Comparison of ENCODE assay signal across 8 mouse cellular contexts in genomic region chr15:100038470-100038971, GRCm38 (mm10). TPM values are rescaled to one million over a fixed set of nuclear protein-coding genes. Genes with fewer than 3 reads are reported as not detected.
DNase-seq lines count a peak whose midpoint lies in the region; ATAC-seq and TF ChIP-seq lines count a peak whose summit lies in the region.

Dip2b (plus strand) TSS chr15:100038664.

- TF ChIP-seq CTCF in cortical plate, adult 2 months (IDR thresholded peaks at IDR 0.05; ENCODE audit: extremely low read depth, insufficient read depth, low read length): peak; percentile 84

- H3K4me3 ChIP-seq in cortical plate, adult 2 months (ENCODE audit: insufficient read depth, low read length): peak within 1 kb of the TSS; percentile 100

- ATAC-seq in megakaryocyte, adult 5-6 weeks (ENCODE audit: poor library complexity, severe bottlenecking): peak; percentile 78

- DNase-seq in adipocyte (ENCODE audit: low spot score): peak; percentile 92
- peak; percentile 91 to 93 for DNase-seq in gastrocnemius, adult 8-10 months (ENCODE audit: low spot score in 2 of 2)
- DNase-seq in hindlimb bud, embryonic 11.5 days (ENCODE audit: extremely low spot score, low read depth, low spot score): peak; percentile 63
- peak; percentile 88 to 94 for DNase-seq in left cerebral cortex, adult 8-10 months (ENCODE audit: low spot score in 2 of 2)
- DNase-seq in right cerebral cortex, adult 18-20 months: peak; percentile 94
- peak; percentile 92 for DNase-seq in urinary bladder, postnatal 10 days (ENCODE audit: low spot score)

- peaks cover 8% of the 10 kb centered on the region for H3K4me1 ChIP-seq in cortical plate, adult 2 months (ENCODE audit: control insufficient read depth, insufficient read depth, low read length)

- TF ChIP-seq POLR2A in cortical plate, adult 2 months (IDR thresholded peaks at IDR 0.05; ENCODE audit: extremely low read depth, insufficient read depth, low read length): 0 out of 2 replicates have a peak, but pooled peaks have one; percentile 42

- peak within 1 kb of the TSS; percentile 97 for H3K27ac ChIP-seq in cortical plate, adult 2 months (ENCODE audit: insufficient read depth, low read length)

RNA-seq across cellular contexts. Expression of gene Dip2b, which starts in this region (rescaled TPM):
- polyA plus RNA-seq in cortical plate, adult 2 months (2012; rRNA removed): 35.3 and 35.9 TPM in 2 replicates
- total RNA-seq in gastrocnemius, adult 8-10 months (2022): 1 to 10 TPM; 5.7 to 6.2 (median 5.7) TPM
- total RNA-seq in left cerebral cortex, adult 8-10 months (2022): 10 to 100 TPM; 61.2 to 64.7 (median 62.8) TPM
- total RNA-seq in megakaryocyte, adult 5-6 weeks (2015): 17.2 and 17.6 TPM in 2 replicates
- total RNA-seq in megakaryocyte, adult 5-6 weeks (2017): 13.5 and 14.4 TPM in 2 replicates

Comparison
In these comparisons a context has a peak if more than half of its experiments do, and no peak if none do; other contexts are left out.
1. Peak in every context shown above with its lines: DNase-seq, ATAC-seq, H3K4me3 ChIP-seq and H3K27ac ChIP-seq.